Mouse (Mus musculus) kidney, postnatal 25 days (tissue): ENCODE measurements around the gene Mmp1b.
"Not testable (repeated sequence)": the region's sequence is repeated elsewhere in the genome, so short reads cannot be mapped to it uniquely, and the experiment has no call there.

Experiments used
- DNase-seq, 2 experiments: peaks; one replicate each; pipeline ENCODE4 v3.0.0; 2021; ENCODE audit warnings: mixed read lengths in 2 of 2

The Mmp1b gene

DNA sequence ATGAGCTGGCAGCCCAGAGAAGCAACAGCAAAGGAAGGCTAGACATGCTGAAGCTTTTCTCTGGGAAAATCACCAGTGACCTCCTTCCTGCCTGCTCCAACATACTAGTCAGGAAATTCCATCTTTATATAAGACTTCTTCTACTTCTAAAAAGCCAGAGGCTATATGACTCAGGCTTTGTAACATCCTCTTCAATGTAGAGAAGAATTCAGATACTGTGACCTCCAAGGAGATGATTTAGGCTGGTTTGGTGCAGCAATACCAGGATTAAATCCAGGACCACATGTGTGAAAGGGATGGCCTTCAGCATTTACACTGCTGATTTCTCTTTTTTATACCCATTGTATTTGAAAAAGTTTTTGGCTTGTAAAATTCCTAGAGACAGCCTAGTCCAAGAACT lies at the start of gene Mmp1b:
Gene Mmp1b (minus strand): TSS at position 101 of the 400 bp plus-strand sequence.
- no peak for DNase-seq

DNA sequence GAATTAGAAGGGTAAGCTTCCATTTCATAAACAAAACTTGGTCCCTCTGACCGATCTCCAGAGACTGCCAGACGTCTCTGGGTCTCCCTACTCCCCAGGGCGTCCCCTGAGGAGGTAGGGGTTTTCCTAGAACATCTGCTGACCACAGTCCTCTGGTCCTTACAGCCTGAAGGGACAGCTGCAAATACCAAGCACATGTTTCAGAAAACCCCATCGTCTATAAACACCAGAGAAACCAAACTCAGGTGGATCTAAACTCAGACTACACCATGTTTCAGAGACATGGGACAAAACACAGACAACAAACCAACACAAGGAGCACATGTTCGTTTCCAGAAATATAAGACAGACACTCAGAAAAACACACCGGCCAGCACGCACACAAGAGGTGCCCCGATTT lies 8.7 kb upstream of the Mmp1b start:
- not testable (repeated sequence) for DNase-seq

DNA sequence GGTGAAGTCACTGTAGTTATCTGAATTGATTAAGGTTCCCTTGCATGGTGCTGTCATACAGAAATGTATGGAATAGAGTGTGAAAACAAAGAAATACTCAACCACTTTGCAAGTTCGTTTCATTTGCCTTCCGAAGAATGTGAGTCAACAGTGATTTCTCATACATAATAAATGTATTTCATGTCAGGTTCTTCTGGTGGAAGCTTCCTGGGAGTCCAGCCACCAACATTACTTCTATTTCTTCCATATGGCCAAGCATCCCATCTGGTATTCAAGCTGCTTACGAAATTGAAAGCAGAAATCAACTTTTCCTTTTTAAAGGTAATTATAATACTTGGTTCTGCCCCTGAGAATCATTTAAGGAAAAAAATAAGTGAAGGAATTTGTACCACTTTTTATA lies 33.3 kb downstream of the Mmp1b start:
- DNase-seq = no peak

DNA sequence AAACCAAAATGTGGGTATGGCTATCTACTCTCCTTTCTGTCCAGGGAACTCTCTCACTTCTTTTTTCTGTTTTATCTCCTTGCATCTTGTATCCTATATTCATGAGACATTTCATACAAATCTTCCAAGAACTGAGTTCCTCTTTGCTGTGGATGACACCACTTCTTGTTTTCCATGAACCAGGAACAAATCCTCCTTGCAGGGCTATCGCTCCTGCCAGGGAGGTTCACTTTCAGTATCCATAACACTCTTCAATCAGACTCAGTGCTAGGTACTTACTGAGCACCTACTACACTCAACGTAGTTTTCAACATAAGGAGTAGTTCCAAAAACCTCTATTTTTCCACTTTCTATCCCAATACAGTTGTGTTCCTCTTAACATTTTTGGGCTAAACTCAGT lies 42.3 kb downstream of the Mmp1b start:
- DNase-seq = no peak

DNA sequence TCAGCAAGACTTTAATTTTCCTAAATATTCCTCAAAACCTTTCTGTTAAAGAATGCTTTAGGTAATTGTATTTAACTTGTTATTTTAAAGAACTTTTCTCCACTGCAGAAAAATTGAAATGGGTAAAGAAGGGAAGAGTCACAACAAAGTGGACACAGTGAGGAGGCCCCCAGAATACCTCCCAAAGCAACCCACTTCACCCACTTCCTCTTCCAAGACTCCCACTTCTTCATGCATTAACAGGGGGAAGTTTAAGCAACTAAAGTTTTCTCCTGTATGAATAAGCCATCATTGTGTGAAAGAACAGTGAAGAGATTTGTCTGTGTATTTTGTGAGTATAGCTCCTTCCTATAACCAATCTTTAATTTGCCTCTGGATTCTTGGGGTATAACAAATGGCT lies 43.7 kb downstream of the Mmp1b start, which contains the start of gene Mmp12:
Gene Mmp12 (plus strand): TSS at position 275 of the 400 bp plus-strand sequence.
- DNase-seq = no peak

DNA sequence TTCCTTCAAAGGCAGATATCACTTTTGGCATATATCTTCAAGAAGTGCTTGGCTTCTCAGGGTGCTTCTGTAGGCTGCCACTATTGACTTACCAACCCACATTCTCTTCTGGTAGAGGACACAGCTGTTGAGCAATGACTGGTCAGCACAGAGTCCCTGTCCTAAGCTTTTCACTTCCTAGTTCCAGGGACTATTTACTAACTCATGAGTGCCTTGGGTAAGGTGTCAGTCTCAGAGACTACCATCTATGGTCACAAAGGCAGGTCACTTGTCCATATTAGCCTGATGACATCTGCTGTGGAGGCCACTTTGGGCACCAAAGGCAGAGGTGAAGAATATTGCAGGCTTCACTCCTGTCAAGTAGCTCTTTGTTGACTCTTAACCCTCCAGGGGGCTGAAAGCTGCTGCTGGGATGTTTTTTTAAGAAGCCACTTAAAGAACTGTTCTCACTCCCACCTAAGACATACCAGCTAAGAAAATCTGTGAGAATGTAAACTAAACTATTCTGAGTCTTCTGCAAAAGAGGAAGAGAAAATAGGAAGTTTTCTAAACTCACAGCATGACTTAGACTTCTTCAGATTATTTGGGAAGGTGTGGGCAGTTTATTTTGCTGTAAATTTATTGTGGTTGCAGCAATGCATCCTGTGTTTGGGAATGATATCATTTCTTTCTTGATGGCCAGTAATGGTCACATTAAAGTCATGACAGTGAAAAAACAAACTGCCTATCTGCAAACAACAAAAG lies 50.9 kb downstream of the Mmp1b start:
- no peak for DNase-seq

DNA sequence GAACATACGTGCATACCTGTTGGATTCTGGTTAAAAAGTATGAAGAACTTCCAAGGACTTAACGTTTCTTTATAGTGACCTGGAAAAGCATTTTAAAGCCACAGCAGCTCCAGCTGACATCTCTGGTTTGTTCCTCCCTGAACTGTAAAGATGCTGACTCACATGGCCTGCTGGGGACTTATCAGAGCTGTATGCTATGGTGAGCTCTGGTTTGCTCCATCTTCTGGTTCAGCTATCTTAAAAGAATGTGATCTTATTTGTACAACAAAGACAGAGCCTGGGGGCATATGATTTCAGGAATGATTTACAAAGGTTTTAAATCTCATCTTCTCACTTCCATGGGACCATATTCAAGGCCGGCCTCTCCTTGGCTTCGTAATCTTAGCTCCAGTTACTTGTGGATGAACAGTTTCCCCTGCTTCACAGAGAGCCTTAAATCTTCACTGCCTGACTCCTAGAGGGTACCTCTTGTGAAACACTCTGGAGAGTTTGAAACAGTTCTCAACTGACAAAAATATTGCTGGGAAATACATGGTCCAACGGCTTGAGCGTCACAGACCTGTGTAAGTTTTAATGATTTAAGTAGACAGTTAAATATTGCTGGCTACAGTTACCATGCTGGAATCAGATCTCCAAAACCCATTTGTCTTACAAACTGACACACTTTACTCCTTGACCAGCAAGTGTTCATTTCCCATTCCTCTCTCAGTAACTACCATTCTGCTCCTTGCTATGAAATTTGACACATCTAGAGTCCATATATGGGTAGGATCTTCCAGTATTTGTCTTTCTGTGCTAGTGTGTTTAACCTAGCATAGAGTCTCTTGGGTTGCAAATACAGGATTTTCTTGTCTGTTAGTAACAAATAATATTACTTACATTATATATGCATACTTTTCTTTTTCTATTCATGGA lies 51.8 kb downstream of the Mmp1b start:
- DNase-seq = no peak

DNA sequence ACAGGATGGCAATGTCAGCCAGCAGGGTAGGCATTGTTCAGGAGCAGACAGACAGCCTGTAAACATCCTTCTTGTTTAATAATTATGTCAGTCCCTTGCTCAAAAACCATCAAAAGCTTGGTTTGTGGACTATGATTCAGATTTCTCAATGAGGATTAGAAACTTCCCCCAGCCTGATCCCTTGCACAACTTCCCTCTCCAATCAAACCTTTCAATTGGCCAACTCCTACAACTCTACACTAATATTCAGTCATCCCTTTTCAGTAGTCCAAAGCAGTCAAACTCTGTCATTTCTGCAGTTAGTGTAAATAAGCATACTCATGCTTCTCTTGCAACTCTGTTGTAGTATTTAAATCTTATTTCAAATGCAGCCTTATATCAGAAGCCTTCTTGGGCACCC lies 56.0 kb downstream of the Mmp1b start:
- DNase-seq = no peak
